Mouse (Mus musculus) limb, embryonic 10.5 days (tissue): ENCODE results near the gene Ear2. TPM values are rescaled to one million over a fixed set of nuclear protein-coding genes. Genes with fewer than 3 reads are reported as not detected.
A peak's percentile ranks its signal among the peaks of the same experiment; 100 is the strongest.
"Not testable (repeated sequence)": the region's sequence is repeated elsewhere in the genome, so short reads cannot be mapped to it uniquely, and the experiment has no call there.

ENCODE experiments used
- DNase-seq: peaks from one replicate; pipeline ENCODE4 v3.0.0-alpha.2; 2017; ENCODE audit warnings: low spot score
- H3K27ac ChIP-seq: fragments of 300-500 bp; sonication (generic); 2 replicates; pipeline ENCODE4 v1.5.1; 2016; ENCODE audit warnings: mild to moderate bottlenecking
- H3K27me3 ChIP-seq: fragments of 300-500 bp; sonication (generic); 2 replicates; pipeline ENCODE4 v1.6.1; 2016; ENCODE audit warnings: low read depth, mild to moderate bottlenecking; ENCODE audit not compliant: poor library complexity, severe bottlenecking
- H3K36me3 ChIP-seq: fragments of 300-500 bp; sonication (generic); 2 replicates; pipeline ENCODE4 v1.6.1; 2016; ENCODE audit warnings: mild to moderate bottlenecking, moderate library complexity
- H3K4me1 ChIP-seq: fragments of 300-500 bp; sonication (generic); 2 replicates; pipeline ENCODE4 v1.6.1; 2016
- H3K4me3 ChIP-seq: fragments of 300-500 bp; sonication (generic); 2 replicates; pipeline ENCODE4 v1.5.1; 2016; ENCODE audit warnings: mild to moderate bottlenecking, moderate library complexity
- H3K9me3 ChIP-seq: fragments of 300-500 bp; sonication (generic); replicated peaks from 2 replicates; pipeline ENCODE4 v1.6.1; 2016; ENCODE audit warnings: mild to moderate bottlenecking
- WGBS: fragments of 180-500 bp; shearing (Covaris S2); methylation state at CpG from one replicate; pipeline ENCODE4 v1.1.7; 2016; 5-methylcytosine and 5-hydroxymethylcytosine counted together
- polyA plus RNA-seq: library from polyadenylated mRNA; unstranded; fragments of >200 nt; fragmentation: Nextera tagmentation; extraction: Ambion mirVana; gene quantifications from 2 replicates; pipeline ENCODE4 v1.2.1, GENCODE M21; 2016

Gene Ear2
- not detected in 2 replicates for polyA plus RNA-seq

GRCm38 (mm10) chr14:44102354-44102753, at the start of gene Ear2:
Gene Ear2 (plus strand): TSS chr14:44102654.
- not testable (repeated sequence) for H3K27ac ChIP-seq, H3K4me3 ChIP-seq, H3K36me3 ChIP-seq, H3K9me3 ChIP-seq, H3K27me3 ChIP-seq, H3K4me1 ChIP-seq, DNase-seq
- 82% methylated on average over 2 of the region's 2 CpGs for WGBS

DNA sequence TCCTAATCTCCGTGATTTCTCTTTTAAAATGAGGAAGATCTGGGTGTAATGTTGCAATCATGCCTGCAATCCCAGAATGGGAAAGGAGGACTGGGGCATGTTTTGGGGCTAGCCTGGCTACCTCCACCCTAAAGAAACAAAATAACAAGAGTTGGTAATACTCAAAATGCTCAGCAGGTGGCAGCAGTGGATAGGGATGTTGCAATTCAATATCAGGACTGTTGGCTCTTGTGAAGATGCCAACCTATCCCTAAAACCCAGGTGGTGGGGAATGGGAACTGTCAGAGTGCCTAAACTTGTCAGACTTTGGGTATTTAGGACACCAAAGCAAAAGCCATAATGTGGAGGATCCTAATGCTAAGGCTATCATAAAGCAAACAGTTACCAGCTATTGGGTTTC, 34.6 kb upstream of the Ear2 start:
- not testable (repeated sequence) for H3K4me1 ChIP-seq, H3K27ac ChIP-seq, H3K36me3 ChIP-seq, H3K9me3 ChIP-seq, H3K27me3 ChIP-seq, H3K4me3 ChIP-seq
- WGBS = 80% methylated on average over 1 of the region's 1 CpGs
- peak; percentile 24 for DNase-seq

DNA sequence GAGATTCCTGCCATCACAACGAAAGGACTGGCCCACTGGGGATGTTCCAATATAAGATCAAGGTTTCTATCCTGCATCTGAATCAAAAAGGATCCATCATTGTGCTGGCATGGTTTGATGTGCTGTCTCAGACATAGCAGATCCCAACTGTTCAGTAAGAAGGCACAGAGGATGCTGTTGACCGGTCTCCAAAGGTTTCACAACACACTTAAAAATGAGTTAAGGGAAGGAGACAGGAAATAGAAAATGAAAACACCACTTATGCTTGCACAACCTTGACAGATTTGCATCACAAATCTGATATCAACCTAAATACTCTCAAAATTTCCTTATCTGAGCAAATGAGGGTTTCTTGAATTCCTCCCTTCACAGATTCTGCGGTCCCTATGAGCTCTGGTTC, 31.9 kb upstream of the Ear2 start:
- not testable (repeated sequence) for H3K9me3 ChIP-seq, H3K36me3 ChIP-seq, H3K4me1 ChIP-seq, H3K27me3 ChIP-seq, H3K4me3 ChIP-seq, H3K27ac ChIP-seq, DNase-seq
- WGBS = 88% methylated on average over 2 of the region's 3 CpGs

- H3K36me3 ChIP-seq, H3K9me3 ChIP-seq, H3K4me1 ChIP-seq, DNase-seq, H3K27me3 ChIP-seq, H3K4me3 ChIP-seq, H3K27ac ChIP-seq: not testable (repeated sequence)
- 81% methylated on average over 5 of the region's 5 CpGs for WGBS
Measured at GRCm38 (mm10) chr14:44077785-44078341, 24.6 kb upstream of the Ear2 start.

- not testable (repeated sequence) for H3K27ac ChIP-seq, DNase-seq, H3K4me1 ChIP-seq, H3K4me3 ChIP-seq, H3K36me3 ChIP-seq, H3K9me3 ChIP-seq, H3K27me3 ChIP-seq
- WGBS = 100% methylated on average over 1 of the region's 1 CpGs
Measured at GRCm38 (mm10) chr14:44086588-44086987, 15.9 kb upstream of the Ear2 start.

DNA sequence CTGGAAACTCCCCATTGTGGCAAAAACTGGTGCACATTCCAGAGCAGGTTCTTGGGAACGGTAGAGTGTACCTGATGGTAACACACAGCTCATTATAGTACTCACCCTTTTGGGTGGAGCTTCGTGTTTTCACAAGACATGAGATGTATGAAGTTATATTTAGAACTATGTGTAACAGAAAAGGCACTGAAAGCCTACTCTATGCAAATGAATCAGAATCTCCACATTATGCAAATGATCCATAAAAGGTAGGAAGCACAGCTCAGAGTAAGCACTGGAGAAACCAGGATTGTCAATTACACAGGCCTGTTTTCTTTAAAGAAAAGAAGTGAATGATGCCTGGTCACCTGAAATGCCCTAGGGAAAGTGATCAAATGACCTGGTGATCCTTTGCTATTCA, 14.9 kb upstream of the Ear2 start:
- H3K4me3 ChIP-seq, H3K27ac ChIP-seq, H3K9me3 ChIP-seq, H3K27me3 ChIP-seq, H3K36me3 ChIP-seq, DNase-seq, H3K4me1 ChIP-seq: not testable (repeated sequence)
- 85% methylated on average over 2 of the region's 2 CpGs for WGBS

DNA sequence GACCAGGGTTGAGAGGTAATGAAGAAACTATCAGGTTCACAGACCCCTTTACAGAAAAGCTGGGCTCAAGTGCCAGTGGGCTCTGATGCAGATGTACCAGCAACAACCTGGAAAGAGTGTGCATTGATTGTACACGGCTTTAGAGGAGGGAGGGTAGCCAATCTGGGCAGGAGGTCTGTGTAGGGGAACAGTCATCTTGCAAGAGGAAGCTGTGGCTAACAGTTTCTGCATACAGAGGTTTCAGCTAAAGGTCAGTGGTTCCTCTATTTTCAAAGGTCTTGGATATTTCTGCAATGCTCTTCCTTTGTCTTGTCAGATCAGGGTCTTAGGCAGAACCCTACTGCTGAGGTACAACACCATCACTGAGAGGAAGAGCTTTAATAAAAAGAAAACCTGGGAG, 10.9 kb upstream of the Ear2 start:
- DNase-seq, H3K27ac ChIP-seq, H3K36me3 ChIP-seq, H3K4me1 ChIP-seq, H3K4me3 ChIP-seq, H3K9me3 ChIP-seq, H3K27me3 ChIP-seq: not testable (repeated sequence)
- 72% methylated on average over 1 of the region's 1 CpGs for WGBS

DNA sequence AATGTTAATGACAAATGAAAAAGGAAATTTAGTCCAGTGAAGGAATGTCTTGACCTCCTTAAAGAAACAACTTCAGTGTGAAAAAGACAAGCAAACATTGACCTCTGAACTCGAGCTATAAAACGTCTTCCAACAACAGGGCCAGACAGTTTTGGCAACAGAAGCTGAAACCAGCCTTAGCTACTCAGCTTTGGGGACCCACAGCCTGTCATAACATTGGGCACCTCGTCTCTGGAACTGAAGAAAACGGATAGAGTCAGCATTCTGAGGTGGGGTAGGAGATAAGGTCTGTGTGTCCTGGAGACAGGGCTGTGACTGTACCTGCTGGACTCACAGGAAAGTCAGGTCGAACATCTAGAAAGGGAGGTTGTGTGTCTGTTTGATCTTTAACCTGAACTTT, 8.0 kb upstream of the Ear2 start:
- H3K27me3 ChIP-seq, DNase-seq: not testable (repeated sequence)
- 70% methylated on average over 5 of the region's 5 CpGs for WGBS

DNA sequence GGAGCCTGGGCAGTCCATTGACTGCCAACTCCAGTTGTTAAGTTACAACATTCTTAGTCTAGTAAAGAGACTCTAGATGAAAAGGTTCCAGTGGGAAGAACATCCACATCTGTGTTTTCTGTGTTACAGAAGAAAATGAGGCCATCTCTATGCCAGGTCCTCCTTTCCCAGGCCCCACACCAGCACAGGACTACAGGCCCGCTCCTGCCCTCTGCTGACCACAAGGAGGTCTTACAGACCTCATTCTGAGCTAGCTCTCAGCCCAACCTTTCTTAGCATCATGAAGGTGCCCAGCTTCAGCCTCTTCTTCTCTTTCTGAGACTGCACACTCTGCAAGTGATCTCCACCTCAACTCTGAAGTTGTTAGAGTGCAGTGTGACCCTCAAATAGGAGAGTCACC, 2.4 kb upstream of the Ear2 start:
- H3K9me3 ChIP-seq, H3K27ac ChIP-seq, H3K4me1 ChIP-seq, H3K36me3 ChIP-seq, H3K4me3 ChIP-seq, DNase-seq, H3K27me3 ChIP-seq: not testable (repeated sequence)
- no CpG with 5 or more reads among the region's 1 CpGs for WGBS

More for the DNA sequence above, 8.0 kb upstream of the Ear2 start:
- not testable (repeated sequence) for H3K9me3 ChIP-seq, H3K4me3 ChIP-seq, H3K27ac ChIP-seq, H3K4me1 ChIP-seq, H3K36me3 ChIP-seq

DNA sequence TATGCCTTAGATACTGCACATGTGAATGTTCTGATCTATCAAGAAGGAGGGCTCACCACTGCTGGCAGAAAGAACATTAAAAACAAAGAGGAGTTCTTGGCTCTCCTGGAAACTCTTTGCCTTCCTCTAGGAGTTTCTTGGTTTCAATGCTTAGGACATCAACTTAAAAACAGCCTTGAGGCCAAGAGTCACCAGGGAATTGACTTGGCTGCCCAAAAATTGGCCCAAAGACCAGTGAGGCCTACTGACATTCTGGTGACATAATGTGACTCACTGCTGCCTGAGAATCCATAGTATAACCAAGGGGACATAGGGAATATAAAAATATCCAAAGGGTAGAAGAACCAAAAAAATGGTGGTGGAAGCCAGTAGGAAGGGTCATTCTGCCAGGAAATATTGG, 8.5 kb downstream of the Ear2 start:
- no peak for DNase-seq
- no peak overlapping the region for H3K27ac ChIP-seq
- no peaks in the 10 kb centered on the region for H3K36me3 ChIP-seq
- no peak overlapping the region for H3K4me3 ChIP-seq
- no peaks in the 10 kb centered on the region for H3K9me3 ChIP-seq
- H3K4me1 ChIP-seq = no peaks in the 10 kb centered on the region
- H3K27me3 ChIP-seq = no peaks in the 10 kb centered on the region

GRCm38 (mm10) chr14:44123551-44123950, 21.1 kb downstream of the Ear2 start, which contains the start of gene Gm3327:
Gene Gm3327 (plus strand): TSS chr14:44123851.
- H3K27me3 ChIP-seq = not testable (repeated sequence)

More at GRCm38 (mm10) chr14:44123551-44123950, 21.1 kb downstream of the Ear2 start, which contains the start of gene Gm3327:
- not testable (repeated sequence) for DNase-seq, H3K27ac ChIP-seq, H3K36me3 ChIP-seq, H3K4me1 ChIP-seq, H3K9me3 ChIP-seq, H3K4me3 ChIP-seq
- WGBS = 91% methylated on average over 4 of the region's 4 CpGs

Other genes with a start within 250 kb of the Ear2 start
- gene Ear1, start 227.1 kb upstream of the Ear2 start, polyA plus RNA-seq = not detected in 2 replicates
- gene Ear10, start 179.1 kb upstream of the Ear2 start, polyA plus RNA-seq = not detected in 2 replicates
- 10.9 and 13.5 TPM in 2 replicates for gene Gm8113, start 177.3 kb upstream of the Ear2 start, polyA plus RNA-seq
- gene Ang5, start 145.6 kb upstream of the Ear2 start, polyA plus RNA-seq = not detected in 2 replicates
- not detected in 2 replicates for gene Ang6, start 100.4 kb upstream of the Ear2 start, polyA plus RNA-seq
- not detected in 2 replicates for gene Gm3327, start 21.2 kb downstream of the Ear2 start, polyA plus RNA-seq
- not detected in 2 replicates for gene Gm8212, start 95.0 kb downstream of the Ear2 start, polyA plus RNA-seq
- gene 4930503E14Rik, start 110.6 kb downstream of the Ear2 start, polyA plus RNA-seq = not detected in 2 replicates
- gene Gm8220, start 182.9 kb downstream of the Ear2 start, polyA plus RNA-seq = not detected in 2 replicates
- gene Gm5930, start 235.9 kb downstream of the Ear2 start, polyA plus RNA-seq = not detected in 2 replicates